Mouse (Mus musculus) testis, postnatal 10 days (tissue): ENCODE results near the gene Txlnb.
"Not testable (repeated sequence)": the region's sequence is repeated elsewhere in the genome, so short reads cannot be mapped to it uniquely, and the experiment has no call there.

Experiments used
- DNase-seq: peaks from one replicate; pipeline ENCODE4 v3.0.0; 2021; ENCODE audit warnings: low spot score

The Txlnb gene

DNA sequence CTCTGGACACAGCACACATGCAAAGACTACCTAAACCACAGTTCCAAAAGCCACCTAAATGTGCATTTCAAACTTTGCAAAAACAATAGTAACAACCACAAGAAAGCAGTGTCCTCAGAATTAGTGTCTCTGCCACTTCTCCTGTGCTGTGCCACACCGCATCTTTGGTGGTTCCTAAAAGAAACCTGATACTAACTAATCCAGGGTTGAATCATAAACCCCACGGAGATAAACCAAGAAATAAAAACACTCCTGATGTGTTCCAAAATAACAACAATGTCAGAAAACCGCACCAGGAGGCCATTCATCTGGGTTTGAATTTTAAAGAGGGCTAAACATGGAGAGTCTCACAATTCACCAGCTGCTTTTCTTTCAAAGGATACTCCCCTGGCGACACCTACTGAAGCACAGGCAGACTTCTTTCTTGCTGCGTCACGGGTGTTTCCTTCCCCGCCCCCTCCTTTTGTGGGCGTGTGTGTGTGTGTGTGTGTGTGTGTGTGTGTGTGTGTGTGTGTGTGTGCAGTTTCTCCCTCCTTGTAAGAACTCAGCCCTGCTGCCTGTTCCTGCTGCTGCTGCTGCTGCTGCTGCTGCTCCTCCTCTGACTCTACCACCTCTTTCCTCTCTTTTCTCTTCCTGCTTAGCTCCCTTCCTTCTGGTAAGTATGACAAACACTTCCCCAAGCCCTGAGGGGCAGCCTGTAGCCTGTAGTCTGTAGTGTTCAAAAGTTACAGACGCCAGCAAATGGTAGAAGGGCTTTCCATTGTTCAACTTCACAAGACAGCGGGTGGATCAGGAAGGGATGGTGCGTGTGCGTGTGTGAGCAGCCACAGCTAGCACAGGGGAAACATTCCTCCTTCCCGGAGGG is at the start of gene Txlnb:
Txlnb (plus strand) TSS at position 460 of the 865 bp plus-strand sequence.
- DNase-seq, result peak; percentile 70

DNA sequence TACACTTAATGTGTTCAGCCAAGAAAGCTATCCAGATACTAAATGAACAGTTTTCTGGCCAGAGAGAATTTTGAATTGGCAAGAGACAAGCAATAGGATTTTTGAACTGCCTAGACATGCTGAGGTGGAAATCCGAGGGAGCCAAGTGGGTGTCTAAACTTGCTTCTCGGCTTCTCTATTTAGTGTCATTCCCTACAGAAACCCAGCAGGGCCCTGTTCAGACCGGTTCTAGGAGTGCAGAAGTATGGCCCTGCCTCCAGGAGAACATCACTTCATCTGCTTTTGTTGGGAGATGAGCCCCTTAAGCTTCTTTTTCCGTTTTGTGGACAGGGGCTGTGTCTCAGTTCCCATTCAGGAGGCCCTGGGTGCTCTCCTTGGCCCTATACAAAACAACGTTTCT is 43.5 kb upstream of the Txlnb start:
- no peak for DNase-seq

DNA sequence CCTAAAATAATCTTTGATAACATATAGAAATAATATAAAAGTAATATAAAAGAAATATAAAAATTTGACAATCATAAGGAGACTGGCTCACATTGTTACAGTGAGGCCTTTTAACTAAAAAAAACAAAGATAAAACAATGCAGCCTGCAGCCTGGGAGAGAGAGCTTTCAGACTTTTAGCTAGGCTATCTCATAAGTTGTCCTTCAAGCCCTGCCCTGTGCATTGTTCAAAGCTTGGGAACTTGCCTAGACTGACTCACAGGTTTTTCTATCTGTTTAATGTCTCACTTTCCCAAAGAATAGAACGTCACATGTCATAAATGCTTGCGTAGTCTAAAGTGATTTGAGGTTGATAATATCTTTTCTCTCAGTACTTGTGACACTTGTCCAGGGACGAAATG is 36.3 kb upstream of the Txlnb start:
- no peak for DNase-seq

DNA sequence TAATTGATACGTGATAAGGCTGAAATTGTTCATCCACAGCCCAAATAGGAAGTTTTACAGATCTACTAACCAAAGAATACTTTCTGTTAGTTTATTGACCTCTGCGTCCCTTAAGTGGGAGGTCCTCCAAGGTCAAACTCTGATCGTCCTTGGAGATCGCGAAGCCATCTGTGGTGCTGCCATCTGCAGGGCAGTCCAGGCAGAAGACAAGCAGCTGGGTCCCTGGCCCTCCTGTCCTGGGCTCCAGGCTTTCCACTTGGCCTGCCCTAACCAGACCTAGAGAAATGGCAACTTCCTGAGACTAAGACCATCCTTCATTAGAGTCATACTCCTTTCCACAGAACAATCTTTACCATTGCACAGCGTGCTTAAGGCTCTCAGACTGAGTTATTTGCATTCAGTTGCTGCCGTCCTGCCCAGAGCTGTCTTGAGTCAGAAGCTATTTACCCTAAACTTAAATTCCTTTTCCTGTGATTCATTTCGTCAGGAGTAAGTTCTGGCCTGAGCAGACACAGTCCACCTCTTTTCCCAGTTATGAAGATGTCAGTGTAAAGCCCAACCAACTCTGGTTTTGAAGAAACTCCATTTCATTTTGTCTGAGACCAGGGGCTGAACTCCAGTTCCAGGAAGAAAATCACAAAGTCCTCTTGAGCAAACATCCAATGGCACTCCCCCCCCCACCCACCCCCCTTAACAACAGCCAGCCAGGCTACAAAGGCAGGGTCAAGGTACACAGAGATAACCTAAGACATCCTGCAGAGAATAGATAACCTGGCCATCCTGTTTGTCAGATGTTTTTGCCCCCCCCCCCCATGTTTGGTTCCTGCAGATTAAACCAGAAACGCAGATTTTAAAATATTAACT is 35.0 kb upstream of the Txlnb start:
- peak; percentile 56 for DNase-seq

DNA sequence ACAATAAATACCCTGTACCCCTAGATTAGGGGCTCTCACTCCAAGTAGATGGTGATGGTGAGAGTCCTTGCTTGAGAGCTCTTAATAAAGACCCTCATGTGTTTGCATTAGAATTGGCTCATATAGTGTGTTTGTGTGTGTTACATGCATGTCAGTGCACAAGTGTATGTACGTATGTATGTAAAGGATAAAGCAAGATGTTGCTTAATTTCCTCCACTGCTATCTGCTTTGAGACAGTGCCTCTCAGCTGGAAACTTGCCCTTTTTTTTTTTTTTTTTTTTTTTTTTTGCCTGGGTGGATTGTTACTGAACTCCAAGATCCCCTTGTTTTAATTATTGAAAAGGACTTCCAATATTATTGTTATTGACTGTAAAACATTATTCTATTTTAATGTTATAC is 34.4 kb upstream of the Txlnb start:
- DNase-seq, result no peak

DNA sequence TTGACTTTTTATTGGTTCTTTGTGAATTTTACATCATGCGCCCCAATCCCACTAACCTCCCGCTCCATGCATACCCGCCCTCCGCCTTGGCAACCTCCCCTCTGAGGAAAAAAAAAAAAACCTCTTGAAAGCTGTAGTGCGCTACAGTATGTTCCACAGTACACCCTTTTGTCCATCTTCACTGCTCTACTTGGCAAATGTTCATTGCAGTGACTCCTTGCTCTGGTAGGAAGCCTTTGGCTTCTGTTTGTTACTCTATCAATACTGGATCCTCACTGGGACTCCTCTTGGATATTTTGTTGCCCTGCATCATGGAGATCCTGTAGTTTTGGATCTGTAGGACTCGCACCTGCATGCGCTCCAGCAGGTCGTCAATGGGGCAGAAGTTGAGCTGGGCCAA is 33.1 kb upstream of the Txlnb start:
- no peak for DNase-seq

DNA sequence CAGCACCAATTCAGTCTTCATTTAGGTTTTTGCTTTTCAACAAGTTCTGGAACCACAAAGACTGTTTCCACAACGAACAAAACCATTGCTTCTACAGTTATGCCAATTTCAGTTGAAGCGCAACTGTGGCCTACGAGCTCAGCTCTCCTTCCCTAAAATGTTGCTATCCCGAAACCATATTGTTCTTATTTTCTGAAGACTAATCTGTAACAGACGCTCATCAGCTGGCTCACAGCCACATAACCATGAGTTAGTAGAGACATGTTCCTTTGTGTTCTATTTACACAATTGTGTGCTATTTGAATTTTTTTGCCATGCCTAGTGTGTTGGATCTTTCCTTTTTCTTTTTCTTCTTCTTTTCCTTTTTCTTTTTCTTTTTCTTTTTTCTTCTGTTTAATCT is 26.2 kb upstream of the Txlnb start:
- DNase-seq, result no peak

DNA sequence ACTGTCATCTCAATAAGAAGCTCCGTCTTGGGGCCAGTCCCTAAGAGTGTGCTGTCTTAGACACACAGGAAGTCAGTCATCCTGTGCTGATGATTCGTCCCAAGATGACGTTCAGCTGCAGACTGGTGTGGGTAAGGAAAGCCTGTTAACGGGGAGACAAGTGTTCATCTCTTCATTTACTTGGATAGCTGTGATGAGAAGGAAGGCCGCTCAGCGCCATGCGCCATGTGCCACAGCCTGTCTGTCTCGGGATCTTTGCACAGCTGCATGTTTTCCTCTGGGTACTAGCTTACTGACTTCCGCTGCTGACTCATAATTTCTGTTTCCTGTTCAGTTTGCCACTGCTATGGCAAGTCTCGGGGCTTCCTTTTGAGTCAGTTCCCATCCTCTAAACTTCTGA is 23.7 kb upstream of the Txlnb start:
- DNase-seq, result no peak

DNA sequence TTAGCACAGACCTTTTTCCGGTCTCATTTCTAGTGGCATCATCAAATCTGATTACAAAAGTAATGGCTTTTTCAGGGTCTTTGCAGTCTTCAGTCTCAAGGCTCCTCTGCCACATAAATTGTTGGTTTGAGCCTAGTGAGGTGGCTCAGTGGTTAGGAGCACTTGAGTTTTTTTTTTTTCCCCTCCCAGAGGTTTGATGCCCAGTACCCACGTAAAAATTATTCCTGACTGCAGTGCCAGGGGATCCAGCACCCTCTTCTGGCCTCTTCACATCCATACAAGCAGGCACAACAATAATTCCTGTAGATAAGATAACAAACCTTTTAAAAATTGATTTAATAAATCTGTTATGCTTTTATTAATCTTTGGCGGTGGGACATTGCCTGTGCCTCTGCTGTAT is 21.7 kb upstream of the Txlnb start:
- no peak for DNase-seq

DNA sequence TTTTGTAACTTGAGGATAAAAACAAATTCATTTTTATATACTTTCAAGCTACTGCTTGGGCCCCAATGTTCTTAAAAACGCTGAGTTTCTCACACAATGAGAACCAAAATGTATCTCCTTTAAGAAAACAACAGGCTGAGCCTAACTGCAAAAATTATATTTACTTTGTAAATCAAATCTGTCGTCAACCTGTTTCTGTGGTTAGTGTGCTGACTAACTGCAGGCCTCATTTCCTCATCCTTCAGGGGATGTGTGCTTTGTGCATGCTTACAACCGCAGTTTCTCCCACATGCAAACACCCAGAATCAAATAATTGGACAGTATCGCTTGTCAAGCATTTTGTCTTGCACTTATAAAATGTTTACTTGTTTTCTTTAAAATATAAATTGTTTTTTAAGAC is 20.9 kb upstream of the Txlnb start:
- no peak for DNase-seq

DNA sequence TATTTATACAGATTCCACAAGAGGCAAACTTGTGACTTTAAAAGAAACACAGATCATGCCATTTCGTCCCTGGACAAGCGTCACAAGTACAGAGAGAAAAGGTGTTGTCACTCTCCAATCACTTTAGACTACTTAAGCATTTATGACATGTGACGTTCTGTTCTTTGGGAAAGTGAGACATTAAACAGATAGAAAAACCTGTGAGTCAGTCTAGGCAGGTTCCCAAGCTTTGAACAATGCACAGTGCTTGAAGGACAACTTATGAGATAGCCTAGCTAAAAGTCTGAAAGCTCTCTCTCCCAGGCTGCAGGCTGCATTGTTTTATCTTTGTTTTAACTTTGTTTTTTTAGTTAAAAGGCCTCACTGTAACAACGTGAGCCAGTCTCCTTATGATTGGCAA is 19.3 kb upstream of the Txlnb start:
- not testable (repeated sequence) for DNase-seq

DNA sequence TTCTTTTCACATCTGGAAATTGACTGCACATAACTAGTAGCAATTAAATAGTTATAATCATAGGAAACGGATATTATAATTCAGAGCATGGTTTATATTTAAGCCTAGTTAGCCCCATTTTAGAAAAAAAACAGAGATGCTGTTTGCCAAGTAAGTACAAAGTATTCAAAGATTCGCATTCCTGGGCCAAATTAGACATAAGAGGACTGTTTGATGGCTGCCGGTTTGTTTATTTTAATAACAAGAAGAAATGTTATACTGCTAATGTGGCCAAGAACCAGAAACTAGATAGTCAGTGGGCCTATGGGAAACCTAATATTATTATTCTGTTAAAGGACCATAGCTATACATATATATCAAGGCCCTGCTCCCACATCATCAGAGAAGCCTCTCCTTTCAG is 9.3 kb upstream of the Txlnb start:
- DNase-seq, result no peak

DNA sequence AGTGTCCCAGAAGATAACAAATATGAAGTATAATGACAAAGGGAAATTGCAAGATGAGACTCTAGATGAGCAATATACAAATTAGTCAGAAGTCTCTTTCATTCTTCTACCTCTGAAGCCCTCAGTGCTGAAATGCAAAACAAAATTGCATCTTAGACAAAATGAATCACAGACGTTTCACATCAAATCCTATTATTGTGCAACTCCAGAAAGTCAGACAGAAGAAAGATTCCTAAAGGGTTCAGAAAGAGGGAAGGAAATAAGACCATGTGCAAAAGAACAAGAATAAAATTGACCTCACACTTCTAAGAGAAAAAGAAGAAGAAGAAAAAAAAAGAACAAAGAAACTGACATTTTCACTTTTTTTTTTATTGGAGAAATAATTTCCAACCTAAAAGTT is 8.1 kb upstream of the Txlnb start:
- no peak for DNase-seq

DNA sequence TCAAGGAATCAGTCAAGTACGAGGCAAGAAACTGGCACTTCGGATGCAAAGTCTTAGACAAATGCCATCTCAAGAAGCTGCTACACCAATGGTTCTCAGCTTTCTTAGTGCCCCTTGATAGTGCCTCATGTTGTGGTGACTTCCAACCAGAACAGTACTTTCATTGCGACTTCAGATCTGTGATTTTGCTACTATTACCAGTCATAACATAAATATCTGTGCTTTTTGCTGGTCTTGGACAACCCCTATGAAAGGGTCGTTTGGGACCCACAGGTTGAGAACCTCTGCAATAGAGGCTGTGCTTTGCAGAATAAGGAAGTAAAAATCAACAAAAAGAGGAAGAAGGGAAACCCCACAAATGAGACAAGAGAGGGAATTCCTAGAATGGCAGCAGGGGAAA is 7.7 kb upstream of the Txlnb start:
- DNase-seq, result no peak

DNA sequence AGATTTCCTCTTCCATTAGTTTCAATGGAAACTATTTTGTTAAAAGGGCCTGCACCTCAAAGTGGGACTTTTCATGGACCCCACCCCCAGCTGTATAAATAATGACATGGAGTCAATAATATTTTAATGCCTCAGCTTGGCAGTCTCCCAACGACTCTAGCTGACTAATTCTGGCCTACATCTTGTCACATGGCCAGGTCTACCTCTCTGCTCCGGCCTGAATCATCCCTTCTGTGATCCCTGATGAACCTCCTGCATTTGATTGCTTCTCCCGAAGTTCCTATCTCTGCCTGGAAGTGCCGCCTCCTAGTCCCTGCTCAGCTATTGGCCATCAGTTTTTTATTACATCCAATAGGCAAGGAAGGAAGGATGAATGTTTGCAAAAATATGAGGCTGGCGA is 2.1 kb upstream of the Txlnb start:
- DNase-seq, result no peak

DNA sequence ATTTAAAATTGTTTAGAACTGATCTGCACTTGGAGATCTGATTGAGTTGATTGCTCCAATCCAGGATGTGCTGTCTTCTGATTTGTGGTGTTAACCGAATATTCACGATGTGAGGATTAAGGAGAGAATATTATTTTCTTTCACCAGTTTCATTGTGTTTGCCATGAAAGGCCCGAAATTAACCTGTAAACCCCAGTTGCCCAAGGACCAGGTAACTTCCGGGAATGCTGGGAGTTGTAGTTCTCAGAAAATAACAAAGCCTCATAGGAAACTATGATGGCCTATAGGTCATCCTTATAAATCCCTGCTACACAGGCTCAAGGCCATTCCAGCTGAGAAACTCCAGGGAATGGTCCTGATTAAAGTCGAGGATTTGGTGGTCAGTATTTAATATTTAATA is 1.6 kb upstream of the Txlnb start:
- DNase-seq, result no peak

DNA sequence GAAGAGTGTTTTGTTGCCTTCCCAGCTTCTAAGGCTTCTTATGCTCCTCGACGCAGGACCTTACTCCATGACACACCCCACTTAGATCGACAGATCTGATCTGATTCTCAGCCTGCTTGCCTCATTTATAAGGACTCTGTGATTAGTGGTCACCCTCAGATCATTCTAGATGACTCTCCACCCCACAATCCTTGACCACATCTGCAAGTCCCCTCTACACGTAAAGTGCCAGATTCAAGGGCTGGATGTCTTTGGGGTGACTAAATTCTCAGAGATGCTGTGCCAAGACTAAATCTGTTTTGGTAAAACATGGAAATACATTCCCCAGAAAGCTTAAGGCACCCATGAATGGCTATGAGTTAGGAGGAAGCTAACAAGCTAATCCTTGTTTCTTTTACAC is 799 bp upstream of the Txlnb start:
- no peak for DNase-seq

DNA sequence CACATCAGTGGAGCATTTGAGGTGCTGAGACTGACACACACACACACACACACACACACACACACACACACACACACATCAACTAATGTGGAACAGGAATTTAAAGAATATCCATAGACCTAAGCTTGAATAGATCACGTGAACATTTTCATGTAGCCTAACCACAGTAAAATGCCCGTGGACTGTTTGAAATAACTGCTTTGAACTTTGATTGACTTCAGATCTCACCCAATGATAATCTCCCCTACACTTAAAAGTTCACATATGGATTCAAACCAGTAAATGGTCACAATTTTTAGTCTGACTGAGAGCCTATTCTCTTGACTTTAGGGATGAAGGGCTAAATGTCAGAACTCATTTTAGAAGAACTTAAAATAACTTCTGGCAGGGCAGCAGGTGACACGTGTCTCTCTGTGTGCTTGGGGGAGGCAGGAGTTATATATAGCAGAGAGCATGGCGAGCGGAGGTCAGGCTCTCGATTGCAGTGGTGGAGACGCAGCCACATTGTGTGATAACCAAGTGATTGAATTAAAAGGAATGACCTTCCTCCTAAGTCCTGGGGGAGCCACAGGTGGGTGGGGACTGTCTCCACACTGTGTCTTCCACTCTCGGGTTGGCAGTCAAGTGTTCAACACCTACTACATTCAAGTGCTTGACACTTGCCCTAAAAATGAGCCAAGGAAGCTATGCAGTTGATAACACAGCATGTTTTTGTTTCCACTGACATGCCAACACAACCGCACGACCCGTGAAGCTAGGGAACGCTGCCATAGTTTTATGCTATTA is 1.0 kb downstream of the Txlnb start:
- no peak for DNase-seq

DNA sequence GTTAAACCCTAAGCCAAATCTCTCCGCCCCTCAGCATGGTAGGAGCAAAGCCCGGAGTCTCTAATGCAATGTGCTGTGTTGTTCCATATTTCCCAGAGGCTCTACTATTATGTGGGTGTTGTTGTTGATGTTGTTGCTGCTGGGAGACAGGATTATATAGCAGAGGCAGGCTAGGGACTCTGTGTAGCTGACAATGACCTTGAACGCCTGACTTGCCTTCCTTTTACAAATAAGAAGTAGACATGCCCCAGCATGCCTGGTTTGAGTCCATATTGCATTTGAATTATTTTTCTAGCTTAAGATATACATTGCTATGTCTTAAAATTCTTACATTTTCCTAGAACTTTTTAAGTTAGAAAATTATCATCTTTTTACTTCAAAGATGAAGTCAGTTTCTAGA is 1.7 kb downstream of the Txlnb start:
- no peak for DNase-seq

DNA sequence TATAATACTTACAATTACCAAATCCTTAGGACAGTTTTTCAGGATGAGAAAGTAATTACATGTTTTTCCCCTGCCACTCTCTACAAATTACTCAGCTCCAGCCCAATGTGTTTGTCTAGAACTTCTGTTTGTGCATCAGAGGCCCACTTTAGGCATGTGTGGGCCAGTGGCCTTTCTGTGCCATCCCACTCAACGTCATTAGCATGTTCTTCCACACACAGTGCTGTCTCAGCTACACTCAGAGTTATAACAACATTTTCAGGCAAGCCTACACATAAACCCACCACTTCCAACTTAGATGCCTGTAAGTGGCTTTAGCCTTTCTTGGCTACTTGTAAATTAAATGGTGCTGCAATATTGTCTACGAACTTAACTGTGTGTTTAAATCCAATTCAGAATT is 5.8 kb downstream of the Txlnb start:
- no peak for DNase-seq

DNA sequence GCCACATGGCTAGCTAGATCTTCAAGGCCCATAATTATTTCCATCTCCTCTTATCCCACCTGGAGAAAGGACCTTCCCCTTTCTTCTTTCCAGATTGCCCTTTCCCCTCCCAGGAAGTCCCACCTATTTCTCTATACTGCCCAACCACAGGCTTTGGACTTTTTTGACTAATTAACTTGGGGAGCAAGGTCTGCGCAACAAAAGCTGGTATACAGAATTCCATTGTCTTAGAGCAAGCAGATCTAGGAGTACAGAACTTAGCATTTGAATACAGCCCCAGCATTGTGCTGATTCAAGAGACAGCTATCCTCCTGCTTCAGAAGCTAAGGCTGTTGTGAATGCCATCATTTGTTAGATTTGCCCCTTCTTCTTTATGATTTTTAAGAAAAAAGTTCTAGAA is 12.5 kb downstream of the Txlnb start:
- DNase-seq, result no peak

DNA sequence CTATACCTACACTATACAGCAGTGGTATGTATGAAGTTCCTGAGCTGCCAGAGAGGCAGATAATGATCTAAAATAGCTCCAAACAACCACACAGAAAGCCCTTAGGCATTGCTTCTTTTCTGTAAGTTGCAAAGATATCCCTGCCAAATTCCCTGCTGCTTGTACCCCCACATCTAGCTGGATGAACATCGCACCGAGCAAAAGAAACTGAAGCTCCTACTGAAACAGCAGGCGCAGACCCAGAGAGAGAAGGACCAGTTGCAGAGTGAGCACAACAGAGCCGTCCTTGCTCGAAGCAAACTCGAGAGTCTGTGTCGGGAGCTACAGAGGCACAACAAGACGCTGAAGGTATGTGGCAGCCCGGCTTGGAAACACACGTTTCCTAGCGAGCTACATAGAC is 19.0 kb downstream of the Txlnb start:
- DNase-seq, result no peak

DNA sequence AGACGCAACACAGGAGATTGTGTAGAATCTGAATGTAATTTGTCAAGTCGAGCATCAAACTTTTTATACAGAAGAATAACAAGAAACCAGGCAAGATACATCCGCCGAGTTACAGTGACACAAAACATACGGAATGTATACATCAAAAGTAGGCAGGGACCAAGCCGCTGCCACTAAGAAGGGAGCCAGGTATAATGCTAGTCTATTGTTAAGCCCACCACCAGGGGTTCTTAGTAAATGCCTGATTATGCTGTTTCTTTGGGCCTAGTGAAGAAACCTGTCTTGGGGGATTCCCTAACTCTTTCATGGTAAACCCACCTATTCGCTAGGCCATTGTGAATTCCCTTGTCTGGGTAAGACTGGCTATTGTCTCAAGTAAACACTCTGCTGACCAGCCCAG is 24.4 kb downstream of the Txlnb start:
- not testable (repeated sequence) for DNase-seq
